Mouse (Mus musculus): ENCODE results near the gene Ahnak.
A peak's percentile ranks its signal among the peaks of the same experiment; 100 is the strongest.

Gene Ahnak

DNA sequence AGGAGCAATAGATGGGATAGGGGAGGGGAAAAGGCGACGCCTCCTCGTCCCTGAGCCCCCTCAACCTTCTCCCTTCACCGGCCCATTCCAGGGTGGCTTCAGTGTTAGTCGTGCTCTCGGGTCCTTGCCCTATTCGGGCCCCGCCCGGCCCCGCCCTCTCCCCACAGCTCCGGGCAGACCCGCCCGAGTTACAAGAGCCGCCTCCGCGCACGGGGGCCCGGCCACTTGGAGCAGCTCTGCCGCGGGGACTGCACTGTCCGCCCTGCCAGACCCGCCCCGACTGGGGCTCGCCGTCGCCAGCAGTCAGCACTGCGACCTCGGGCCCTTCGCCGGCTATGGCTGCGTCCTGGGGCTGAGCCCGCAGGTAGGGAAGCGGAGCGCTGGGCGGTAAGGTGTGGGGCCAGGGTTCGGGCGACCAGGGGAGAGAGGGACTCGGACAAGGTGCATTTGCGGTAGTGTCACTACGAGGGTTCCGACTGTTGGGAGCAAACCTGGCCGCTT is at the start of gene Ahnak:
TSS of gene Ahnak (plus strand) at position 219 of the 501 bp plus-strand sequence.
- DNase-seq (ENCODE audit: low read depth, low spot score), result peak; percentile 89

- DNase-seq (ENCODE audit: low read depth, low spot score), result no peak
Measured at GRCm38 (mm10) chr19:8940526-8941133, 48.5 kb upstream of the Ahnak start.

- no peak for DNase-seq (ENCODE audit: low read depth, low spot score)
Measured at GRCm38 (mm10) chr19:8941136-8941514, 48.0 kb upstream of the Ahnak start.

DNA sequence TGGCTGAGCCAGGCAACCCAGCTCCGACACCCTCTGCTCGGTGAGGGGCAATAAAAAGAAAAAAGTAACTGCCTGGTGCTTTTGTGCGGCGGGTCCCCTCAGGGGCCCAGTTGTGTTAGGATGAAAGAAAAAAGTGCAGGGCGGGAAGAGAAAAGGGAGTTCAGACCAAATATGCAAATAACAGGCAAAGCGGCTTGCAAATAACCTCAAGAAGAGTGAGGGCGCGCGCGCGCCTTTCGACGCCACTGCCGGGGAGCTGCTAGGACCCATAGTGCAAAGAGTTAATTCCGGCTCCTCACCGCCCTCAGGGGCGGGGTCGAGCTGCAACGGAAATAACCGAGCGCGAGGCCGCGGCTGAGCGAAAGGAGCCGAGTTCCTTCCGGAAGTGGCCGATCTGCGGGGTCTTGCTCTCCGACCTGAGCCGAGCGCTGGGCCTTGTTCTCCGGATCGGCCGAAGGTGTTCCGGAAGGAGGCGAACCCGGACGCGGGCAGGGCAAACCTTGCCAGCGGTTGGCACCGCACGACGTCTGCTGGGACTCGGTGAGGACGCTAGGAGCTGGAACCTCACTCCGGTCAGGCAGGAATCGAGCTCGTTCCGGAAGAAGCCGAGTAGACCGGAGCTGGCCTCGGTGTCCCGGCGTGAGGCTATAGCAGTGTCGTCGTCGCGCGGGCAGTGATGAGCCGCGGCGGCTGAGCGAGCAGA is 47.4 kb upstream of the Ahnak start, which contains the start of gene Mta2:
TSS of gene Mta2 (plus strand) at position 361 of the 703 bp plus-strand sequence.
- DNase-seq (ENCODE audit: low read depth, low spot score), result peak; percentile 95

DNA sequence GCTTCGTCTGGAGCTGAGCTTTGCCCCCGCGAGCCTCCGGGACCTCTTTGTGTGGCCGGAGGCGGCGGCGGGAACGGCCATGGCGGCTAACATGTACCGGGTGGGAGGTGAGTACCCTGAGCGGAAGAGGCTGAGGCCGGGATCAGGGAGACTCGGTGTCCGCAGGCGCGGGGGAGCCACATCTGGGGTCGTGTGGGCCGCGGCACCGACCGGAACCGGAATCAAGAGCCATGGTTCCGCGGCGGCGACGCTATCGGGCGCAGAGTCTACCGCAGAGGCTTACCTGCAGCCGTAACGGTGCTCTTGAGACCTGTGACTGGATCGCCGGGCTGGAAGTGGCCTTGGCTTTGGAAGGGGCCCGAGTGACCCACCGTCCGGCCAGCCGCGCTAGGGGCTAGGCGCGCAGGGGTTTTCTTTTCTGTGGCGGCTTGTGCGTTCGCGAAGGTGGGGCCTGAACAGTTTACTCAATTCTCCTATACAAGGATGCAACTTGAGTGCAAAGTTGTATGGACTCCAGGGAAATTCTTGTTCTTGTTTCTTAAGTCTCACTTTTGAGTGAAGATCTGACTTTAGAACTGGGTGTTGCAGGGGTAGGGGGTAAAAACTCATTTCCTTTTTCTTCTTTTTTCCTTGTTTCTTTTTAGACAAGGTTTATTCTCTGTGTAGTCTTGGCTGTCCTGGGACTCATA is 46.7 kb upstream of the Ahnak start:
- DNase-seq (ENCODE audit: low read depth, low spot score), result no peak

- DNase-seq (ENCODE audit: low read depth, low spot score), result no peak
Measured at GRCm38 (mm10) chr19:8943047-8943446, 46.0 kb upstream of the Ahnak start.

GRCm38 (mm10) chr19:8944062-8944461 is 45.0 kb upstream of the Ahnak start:
- DNase-seq (ENCODE audit: low read depth, low spot score), result no peak

GRCm38 (mm10) chr19:8944750-8945149 is 44.3 kb upstream of the Ahnak start:
- DNase-seq (ENCODE audit: low read depth, low spot score), result no peak

DNA sequence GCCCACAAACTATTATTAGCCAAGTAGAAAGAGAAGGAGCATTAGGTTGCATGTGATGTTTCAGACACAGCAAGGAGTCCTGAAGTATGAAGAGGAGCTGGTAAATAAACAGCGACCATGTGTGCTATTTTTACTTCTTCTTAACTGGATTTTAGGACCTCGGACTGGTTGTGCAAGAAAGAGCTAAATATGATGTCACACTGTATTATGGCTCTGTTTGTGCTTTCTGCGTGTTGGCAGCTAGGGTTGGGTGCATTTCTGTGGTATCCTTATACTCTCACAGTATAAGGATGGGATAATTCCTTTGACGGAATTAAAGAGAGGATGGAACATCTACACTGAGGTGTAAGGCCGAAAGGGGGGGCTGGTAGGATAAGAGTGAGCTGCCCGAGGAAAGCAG is 43.8 kb upstream of the Ahnak start:
- no peak for DNase-seq (ENCODE audit: low read depth, low spot score)

DNA sequence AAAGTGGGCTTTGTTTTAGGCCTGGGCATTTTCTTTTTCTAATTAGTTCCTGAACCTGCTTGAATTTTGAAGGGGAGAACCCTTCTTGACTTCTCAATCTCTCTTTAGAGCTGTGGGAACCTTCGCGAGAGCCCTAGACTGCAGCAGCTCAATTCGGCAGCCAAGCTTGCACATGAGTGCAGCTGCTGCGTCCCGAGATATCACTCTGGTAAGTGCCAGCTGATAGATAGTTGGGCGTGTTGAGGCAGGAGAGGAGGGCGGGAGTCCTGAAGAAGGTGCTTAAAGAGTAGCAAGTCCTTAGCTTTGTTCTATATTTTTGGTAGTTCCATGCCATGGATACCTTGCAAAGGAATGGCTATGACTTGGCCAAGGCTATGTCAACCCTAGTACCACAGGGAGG is 42.2 kb upstream of the Ahnak start:
- no peak for DNase-seq (ENCODE audit: low read depth, low spot score)

GRCm38 (mm10) chr19:8950190-8950589 is 38.9 kb upstream of the Ahnak start:
- no peak for DNase-seq (ENCODE audit: low read depth, low spot score)

GRCm38 (mm10) chr19:8952241-8952640 is 36.8 kb upstream of the Ahnak start:
- DNase-seq (ENCODE audit: low read depth, low spot score), result no peak

DNA sequence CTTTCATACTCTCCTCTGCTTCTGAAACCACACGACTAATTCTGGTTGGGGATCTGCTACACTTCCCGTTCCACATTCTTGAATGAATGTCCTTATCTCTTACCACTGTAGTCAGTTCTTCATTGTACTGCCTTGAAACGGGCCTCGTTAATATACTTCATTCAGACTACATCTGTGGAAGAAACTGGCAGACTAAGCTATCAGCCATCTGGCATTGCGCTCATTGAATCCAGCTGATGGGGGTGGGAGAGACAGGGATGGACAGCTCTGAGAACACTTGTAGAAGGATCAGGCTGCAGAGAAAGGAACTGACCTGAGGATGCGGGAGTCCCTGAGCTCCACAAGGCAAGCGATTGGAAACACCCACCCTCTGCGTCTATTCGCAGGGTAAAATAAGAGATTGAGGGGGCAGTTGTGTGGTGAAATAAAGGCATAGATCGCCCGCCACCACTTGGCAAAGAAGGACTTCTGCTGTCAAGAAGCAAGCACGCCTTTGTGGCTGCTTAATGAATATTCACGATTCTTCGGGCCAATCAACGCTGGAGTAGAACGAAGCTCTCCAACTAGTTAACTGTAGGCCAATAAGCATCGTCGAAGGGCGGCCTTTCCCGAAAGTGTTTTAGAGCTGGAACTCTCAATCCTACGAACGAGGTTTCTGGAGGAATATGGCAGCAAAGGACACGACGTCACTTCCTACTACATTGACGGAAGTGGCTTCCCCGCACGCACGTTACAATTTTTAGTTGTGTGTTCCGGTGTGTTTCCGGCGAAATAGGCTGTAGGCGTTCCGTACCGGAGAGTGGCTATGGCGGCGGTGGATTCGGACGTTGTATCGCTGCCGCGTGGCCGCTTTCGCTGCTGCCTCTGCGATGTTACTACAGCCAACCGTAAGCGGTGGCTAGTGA is 35.7 kb upstream of the Ahnak start, which contains the start of gene Tut1:
TSS of gene Tut1 (plus strand) at position 713 of the 905 bp plus-strand sequence.
- peak; percentile 92 for DNase-seq (ENCODE audit: low read depth, low spot score)

DNA sequence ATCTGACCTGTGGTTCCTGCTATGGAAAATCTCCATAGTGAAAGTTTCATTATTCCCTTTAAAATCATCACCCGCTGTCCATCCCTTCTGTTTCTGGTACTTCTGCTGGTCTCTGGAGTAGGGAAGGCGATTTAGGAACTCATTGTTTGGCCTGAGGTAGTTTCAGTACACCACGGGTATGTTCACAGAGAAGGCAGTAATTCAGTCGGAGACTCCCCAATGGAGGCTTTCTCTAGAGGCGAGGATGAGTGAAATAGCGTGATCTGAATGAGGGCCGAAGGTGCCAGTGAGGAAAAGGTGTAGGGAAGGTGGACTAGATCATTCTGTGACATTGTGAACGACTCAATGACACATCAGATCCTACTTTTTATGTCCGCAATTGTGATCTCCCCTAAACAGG is 34.9 kb upstream of the Ahnak start:
- no peak for DNase-seq (ENCODE audit: low read depth, low spot score)

DNA sequence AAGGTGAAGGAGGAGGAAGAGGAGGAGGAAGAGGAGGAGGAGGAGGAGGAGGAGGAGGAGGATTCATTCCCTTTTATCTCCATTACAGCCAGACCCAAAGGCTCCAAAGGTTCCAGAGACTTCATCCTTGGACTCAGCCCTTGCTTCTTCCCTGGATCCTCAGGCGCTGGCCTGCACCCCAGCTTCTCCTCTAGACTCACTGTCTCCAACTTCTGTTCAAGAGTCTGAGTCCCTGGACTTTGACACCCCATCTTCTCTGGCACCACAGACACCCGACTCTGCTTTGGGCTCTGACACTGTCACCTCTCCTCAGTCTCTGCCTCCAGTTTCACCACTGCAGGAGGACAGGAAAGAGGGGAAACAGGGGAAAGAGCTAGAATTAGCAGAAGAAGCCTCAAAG is 26.8 kb upstream of the Ahnak start:
- DNase-seq (ENCODE audit: low read depth, low spot score), result no peak

DNA sequence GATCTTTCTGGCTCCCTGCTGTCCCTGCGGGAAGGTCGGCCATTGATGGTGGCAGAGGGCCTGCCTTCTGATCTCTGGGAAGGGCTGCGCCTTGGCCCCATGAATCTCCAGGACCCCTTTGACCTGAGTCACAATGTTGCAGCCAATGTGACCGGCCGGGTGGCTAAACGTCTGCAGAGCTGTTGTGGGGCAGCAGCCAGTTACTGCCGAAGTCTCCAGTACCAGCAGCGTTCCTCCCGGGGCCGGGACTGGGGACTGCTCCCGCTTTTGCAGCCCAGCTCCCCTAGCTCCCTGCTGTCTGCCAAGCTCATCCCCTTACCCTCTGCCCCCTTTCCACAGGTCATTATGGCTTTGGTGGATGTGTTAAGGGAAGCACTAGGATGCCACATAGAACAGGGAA is 24.0 kb upstream of the Ahnak start:
- DNase-seq (ENCODE audit: low read depth, low spot score), result no peak

- DNase-seq (ENCODE audit: low read depth, low spot score), result no peak
Measured at GRCm38 (mm10) chr19:8965771-8966170, 23.3 kb upstream of the Ahnak start.

GRCm38 (mm10) chr19:8966198-8966589 is 22.9 kb upstream of the Ahnak start:
- no peak for DNase-seq (ENCODE audit: low read depth, low spot score)

DNA sequence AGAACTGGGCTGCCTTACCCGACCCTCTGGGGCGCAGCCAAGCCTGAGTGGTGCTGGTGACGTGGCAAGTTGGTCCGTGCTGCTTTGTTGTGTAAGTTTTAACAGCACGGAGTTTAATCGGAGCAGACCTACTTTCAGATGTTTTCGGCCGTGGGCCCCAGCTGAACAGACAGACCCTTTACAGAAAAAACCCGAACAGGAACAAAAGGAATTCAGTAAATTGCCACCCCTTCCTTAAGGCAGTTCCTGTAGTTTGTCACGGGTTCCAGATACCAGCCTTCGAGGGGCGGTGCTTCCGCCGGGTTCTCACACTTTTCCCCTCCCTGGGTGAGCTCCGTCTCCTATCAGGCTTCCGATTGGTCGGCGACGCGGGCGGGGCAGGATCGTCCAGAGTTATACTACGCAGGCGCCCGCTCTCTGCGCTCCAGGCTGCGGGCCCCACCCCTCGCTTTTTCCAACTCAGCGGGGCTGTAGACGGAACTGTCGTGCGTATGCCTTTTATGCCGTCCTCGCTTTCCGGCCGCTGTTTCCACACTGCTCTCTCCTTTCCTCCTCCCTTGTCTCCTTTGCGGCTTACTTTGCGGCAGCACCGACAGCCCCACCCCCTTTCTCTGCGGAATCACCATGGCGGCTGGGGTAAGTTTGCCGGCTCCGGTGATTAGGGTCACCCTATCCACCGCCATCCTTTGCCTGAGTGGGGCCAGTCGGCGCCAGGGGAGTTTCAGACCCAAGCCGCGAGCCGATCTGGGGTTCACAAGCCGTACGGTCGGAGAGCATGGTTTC is 22.3 kb upstream of the Ahnak start, which contains the start of gene Eef1g:
TSS of gene Eef1g (plus strand) at position 452 of the 783 bp plus-strand sequence.
- peak; percentile 99 for DNase-seq (ENCODE audit: low read depth, low spot score)

DNA sequence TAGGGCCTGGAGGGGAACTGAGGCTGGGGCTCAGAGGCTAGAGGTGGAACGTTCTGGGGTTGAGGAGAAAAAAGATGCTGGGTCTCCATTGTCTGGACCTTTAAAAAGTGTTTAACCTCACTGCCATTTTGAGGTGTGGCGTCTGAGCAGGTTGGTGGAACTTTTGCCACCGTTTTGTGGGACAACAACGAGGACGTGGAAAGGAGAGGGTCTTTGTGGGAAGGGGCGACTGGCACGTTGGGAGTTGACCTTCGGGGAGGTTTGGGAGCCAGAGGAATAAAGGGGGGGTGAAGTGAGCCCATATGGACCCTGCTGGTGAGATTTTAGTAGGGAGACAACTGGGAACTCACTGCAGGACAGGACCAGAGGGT is 21.7 kb upstream of the Ahnak start:
- DNase-seq (ENCODE audit: low read depth, low spot score), result no peak

- DNase-seq (ENCODE audit: low read depth, low spot score), result peak; percentile 54
Measured at GRCm38 (mm10) chr19:8967893-8968292, 21.2 kb upstream of the Ahnak start.

All from skeletal muscle tissue, adult 2 months (tissue).